Mouse (Mus musculus): ENCODE results near the gene Gria1. TPM values are rescaled to one million over a fixed set of nuclear protein-coding genes. Genes with fewer than 3 reads are reported as not detected.

Gene Gria1
- polyA plus RNA-seq, 1 experiment from 2014 or later: 21.3 TPM

DNA sequence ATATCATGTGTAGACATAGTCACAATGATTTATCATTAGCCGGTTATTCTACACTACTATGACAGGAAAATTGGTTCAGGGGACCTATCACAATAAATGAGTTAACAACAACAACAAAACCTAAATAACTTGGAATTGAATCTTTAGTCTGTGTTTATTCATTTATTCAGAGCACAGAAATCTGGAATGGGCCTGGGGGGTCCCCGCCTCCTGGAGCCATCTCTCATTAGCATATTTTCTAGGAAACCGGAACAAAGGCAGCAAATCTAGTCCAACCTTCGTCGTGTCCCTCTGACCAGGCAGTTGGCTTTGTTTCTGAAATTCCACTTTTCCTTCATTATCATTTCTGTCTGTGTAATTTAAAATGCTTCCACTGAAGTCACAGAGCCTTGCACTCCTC, 132.5 kb downstream of the Gria1 start:
- Histone ChIP-seq H3K36me3 (no peaks in the 10 kb centered on the region), H3K4me2 (replicated peaks) (no peak overlapping the region), H3K27ac (no peak overlapping the region), H3K4me3 (replicated peaks) (no peak overlapping the region), H3K9ac (replicated peaks) (no peak overlapping the region), H3K27me3 (no peaks in the 10 kb centered on the region), H3K9me3 (no peaks in the 10 kb centered on the region), H3K4me1 (replicated peaks) (peaks cover 17% of the 10 kb centered on the region)
- ATAC-seq: no peak
- WGBS: 61% methylated on average over 5 of the region's 5 CpGs

DNA sequence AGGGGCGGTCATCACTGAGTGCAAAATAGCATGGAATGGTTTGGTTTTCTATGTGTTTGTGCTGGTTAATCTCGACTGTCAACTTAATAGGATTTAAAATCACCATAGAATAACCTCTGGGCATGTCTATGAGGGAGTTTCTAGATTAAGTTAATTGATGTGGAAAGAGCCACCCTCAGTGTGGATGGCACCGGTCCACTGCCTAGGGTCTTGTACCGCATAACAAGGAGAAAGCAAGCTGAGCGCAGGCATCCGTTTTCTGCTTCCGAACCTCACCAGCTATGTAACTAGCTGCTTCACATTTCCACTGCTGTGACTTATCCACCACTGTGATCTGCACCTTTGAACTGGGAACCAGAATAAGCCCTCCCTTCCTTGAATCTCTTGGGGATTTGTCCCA, 134.0 kb downstream of the Gria1 start:
- H3K27ac ChIP-seq: no peak overlapping the region
- no peak overlapping the region for H3K4me2 ChIP-seq (replicated peaks)
- ATAC-seq: no peak; the same call in 1 of the 2 replicates
- peaks cover 11% of the 10 kb centered on the region for H3K4me1 ChIP-seq (replicated peaks)
- no peak overlapping the region for H3K9ac ChIP-seq (replicated peaks)
- no peaks in the 10 kb centered on the region for H3K36me3 ChIP-seq
- no peaks in the 10 kb centered on the region for H3K27me3 ChIP-seq
- H3K4me3 ChIP-seq (replicated peaks): no peak overlapping the region
- WGBS: 38% methylated on average over 7 of the region's 7 CpGs
- H3K9me3 ChIP-seq: no peaks in the 10 kb centered on the region

DNA sequence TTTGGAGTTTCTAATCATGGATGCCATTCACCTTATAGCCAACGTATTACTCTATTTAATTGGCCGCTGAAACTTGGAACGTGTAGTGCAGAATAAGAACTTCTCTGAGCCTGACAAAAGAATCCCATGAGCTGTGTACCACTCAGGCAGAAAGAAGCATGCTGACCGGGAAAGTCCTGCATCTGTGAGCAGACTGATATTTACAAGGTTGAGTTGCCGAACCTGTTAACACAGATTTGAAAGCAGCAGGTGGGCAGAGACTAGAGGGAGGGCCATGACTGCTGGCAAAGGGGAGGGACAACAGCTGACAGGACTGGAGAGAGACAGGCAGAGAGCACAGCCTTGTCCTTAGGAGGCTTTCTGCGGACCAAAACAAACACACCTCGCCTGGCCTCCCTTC, 134.5 kb downstream of the Gria1 start:
- no peak overlapping the region for H3K27ac ChIP-seq
- no peak for ATAC-seq

DNA sequence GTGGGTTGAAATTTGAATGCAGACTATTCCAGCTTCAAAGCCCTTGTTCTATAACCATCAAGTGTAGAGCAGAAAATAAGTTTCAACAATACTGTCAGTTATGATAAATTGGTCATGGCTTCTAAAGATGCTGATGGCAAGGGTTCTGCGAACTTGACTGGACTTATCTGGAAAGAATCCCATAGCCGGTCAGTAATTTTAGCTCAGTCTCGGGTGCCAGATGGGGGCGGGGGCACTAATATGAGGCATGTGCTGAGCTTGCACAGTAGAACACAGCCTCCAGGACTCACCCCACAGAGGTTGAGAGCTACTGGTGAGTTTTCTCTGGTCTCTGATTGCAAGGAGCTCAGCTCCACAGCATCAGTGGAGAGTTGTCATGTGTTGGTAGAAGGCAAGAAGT, 140.5 kb downstream of the Gria1 start:
- H3K9ac ChIP-seq (replicated peaks): no peak overlapping the region
- peaks cover 17% of the 10 kb centered on the region for H3K4me1 ChIP-seq (replicated peaks)
- H3K9me3 ChIP-seq: no peaks in the 10 kb centered on the region
- ATAC-seq: no peak
- H3K4me2 ChIP-seq (replicated peaks): no peak overlapping the region
- no peak overlapping the region for H3K27ac ChIP-seq
- no peaks in the 10 kb centered on the region for H3K36me3 ChIP-seq
- no peak overlapping the region for H3K4me3 ChIP-seq (replicated peaks)
- no peaks in the 10 kb centered on the region for H3K27me3 ChIP-seq
- 93% methylated on average over 4 of the region's 4 CpGs for WGBS

More for the DNA sequence above, 134.5 kb downstream of the Gria1 start:
- Histone ChIP-seq H3K9me3 (no peaks in the 10 kb centered on the region), H3K4me1 (replicated peaks) (peaks cover 8% of the 10 kb centered on the region), H3K4me3 (replicated peaks) (no peak overlapping the region), H3K27me3 (no peaks in the 10 kb centered on the region), H3K9ac (replicated peaks) (no peak overlapping the region), H3K4me2 (replicated peaks) (no peak overlapping the region), H3K36me3 (no peaks in the 10 kb centered on the region)
- 44% methylated on average over 7 of the region's 7 CpGs for WGBS

DNA sequence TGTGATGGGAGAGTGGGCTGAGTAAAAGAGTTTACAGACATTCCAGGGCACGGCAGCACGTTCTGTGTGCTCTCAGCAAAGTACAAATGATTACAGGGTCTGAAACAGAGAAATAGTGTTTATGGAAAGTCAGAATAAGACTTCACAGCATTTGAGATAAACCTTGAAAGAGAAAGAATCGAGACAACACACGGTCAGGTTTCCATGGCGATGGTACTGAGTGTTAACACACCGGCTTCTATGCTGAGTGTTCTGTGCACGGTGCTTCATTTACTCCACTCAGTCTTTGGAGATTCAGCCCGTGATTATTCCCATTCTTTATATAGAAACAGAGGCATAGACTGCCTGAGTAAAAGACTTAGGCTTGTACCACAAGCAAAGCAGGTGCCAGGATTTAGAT, 143.8 kb downstream of the Gria1 start:
- Histone ChIP-seq H3K27ac (no peak overlapping the region), H3K4me3 (replicated peaks) (no peak overlapping the region), H3K9ac (replicated peaks) (no peak overlapping the region), H3K27me3 (no peaks in the 10 kb centered on the region), H3K4me1 (replicated peaks) (peaks cover 17% of the 10 kb centered on the region), H3K9me3 (no peaks in the 10 kb centered on the region), H3K36me3 (no peaks in the 10 kb centered on the region), H3K4me2 (replicated peaks) (no peak overlapping the region)
- no peak for ATAC-seq
- 28% methylated on average over 8 of the region's 8 CpGs for WGBS

DNA sequence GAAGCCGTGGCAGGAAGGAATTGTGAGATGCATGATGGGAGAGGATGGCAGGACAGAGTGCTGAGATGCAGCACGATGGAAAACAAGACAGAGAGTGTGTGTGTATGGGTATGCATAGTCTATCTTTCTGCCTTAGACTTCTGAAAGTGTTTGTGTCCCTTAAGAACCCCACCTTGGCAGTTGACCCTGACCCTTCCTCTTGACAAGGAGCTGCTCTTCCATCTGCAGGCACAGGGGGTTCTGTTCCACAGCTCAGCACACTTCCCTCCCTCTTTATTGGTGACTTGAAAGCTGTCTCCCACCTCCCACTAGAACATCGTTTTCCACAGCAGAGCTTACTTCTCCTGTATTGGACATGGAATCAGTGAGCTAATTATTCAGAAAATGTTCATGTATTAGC, 148.2 kb downstream of the Gria1 start:
- H3K9me3 ChIP-seq: no peaks in the 10 kb centered on the region
- no peak overlapping the region for H3K4me3 ChIP-seq (replicated peaks)
- 75% methylated on average over 3 of the region's 3 CpGs for WGBS
- H3K9ac ChIP-seq (replicated peaks): no peak overlapping the region
- no peaks in the 10 kb centered on the region for H3K27me3 ChIP-seq
- no peak overlapping the region for H3K27ac ChIP-seq
- H3K4me2 ChIP-seq (replicated peaks): no peak overlapping the region
- no peak for ATAC-seq
- peaks cover 13% of the 10 kb centered on the region for H3K4me1 ChIP-seq (replicated peaks)
- no peaks in the 10 kb centered on the region for H3K36me3 ChIP-seq

DNA sequence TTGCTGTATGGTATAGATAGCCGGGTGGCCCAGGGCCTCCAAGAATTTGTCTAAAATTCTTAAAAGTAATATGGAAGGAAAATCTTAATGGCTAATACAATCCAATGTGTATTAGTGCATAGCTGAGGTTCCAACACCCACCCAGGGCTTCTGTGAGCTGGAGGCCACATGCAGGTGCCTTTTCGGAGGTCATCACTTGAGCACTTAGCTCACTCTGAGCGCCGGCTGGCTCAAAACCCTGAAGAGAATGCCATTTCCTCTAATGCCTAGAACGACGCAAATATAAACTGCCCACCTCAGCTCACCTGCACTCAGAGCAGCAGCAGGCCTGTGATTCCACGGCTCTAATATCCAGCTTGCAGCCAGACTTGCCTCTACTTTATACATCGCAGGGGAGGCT, 148.9 kb downstream of the Gria1 start:
- WGBS: 92% methylated on average over 8 of the region's 8 CpGs
- no peak overlapping the region for H3K4me3 ChIP-seq (replicated peaks)
- no peak overlapping the region for H3K4me2 ChIP-seq (replicated peaks)
- no peak overlapping the region for H3K27ac ChIP-seq
- H3K4me1 ChIP-seq (replicated peaks): peaks cover 6% of the 10 kb centered on the region; the same call in 1 of the 2 replicates
- no peaks in the 10 kb centered on the region for H3K9me3 ChIP-seq
- no peaks in the 10 kb centered on the region for H3K36me3 ChIP-seq
- H3K9ac ChIP-seq (replicated peaks): no peak overlapping the region
- no peak for ATAC-seq
- H3K27me3 ChIP-seq: no peaks in the 10 kb centered on the region

DNA sequence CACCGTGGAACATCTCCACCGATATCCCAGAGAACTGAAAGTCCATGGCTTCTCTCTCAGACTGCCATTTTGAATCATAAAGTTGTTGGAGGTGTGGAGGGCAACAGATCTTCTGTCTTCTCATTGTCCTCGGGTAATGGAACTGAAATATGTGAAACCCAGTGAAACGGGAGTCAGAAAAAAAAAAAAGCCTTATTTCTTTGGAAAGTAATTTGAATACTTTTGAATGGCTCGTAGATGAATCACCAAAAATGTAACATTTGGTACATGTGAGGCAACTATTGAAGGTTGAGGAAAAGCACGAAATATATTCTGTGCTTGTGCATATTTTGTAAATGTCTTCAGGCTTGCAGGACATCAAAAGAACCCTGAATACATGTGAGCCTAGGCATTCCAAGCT, 151.7 kb downstream of the Gria1 start:
- Histone ChIP-seq H3K27ac (no peak overlapping the region), H3K36me3 (no peaks in the 10 kb centered on the region), H3K9ac (replicated peaks) (no peak overlapping the region), H3K9me3 (no peaks in the 10 kb centered on the region), H3K4me3 (replicated peaks) (no peak overlapping the region), H3K27me3 (no peaks in the 10 kb centered on the region), H3K4me1 (replicated peaks) (no peaks in the 10 kb centered on the region), H3K4me2 (replicated peaks) (no peak overlapping the region)
- 92% methylated on average over 6 of the region's 6 CpGs for WGBS
- ATAC-seq: no peak

DNA sequence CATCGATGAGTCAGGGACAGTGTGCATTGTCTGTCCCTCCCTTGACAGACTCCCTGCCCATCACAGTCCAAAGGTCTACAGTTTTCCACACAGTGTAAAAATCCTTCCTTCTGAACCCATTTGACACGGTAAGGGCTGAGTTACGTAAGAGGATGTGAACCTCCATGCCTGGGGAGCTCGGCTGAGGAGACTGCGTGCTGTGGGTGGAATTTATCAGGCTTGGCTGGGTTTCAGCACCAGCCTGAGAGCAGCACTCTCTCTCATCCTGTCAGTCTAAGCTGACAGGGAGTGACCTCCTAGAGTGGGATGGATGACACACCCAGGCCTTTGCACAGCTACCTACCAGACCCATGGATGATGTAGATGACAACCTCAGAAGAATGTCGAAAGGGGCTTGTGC, 158.9 kb downstream of the Gria1 start:
- no peaks in the 10 kb centered on the region for H3K36me3 ChIP-seq
- no peaks in the 10 kb centered on the region for H3K27me3 ChIP-seq
- WGBS: 80% methylated on average over 6 of the region's 6 CpGs
- no peak overlapping the region for H3K27ac ChIP-seq
- H3K9me3 ChIP-seq: no peaks in the 10 kb centered on the region
- no peak for ATAC-seq
- H3K4me1 ChIP-seq (replicated peaks): no peaks in the 10 kb centered on the region
- H3K4me2 ChIP-seq (replicated peaks): no peak overlapping the region
- H3K4me3 ChIP-seq (replicated peaks): no peak overlapping the region
- H3K9ac ChIP-seq (replicated peaks): no peak overlapping the region

DNA sequence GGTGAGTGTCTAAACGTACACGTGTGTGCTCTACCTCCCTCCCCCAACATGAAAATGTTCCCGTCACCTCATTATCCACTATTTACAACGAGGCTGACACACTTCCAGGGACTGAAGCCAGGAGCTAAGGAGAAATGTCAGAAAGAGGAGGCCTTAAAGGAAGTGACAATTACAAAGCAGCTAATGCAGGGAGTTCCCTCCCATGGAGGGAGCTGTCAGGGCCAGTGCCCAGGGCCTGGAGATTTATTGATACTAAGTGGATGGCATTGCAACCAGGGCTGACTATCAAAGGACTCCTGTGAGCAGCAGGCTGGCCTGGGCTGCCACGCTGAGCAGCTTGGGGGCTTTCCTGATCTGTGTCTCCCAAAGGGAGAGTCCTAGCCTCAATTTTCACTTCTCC, 163.0 kb downstream of the Gria1 start:
- Histone ChIP-seq H3K4me3 (replicated peaks) (no peak overlapping the region), H3K36me3 (no peaks in the 10 kb centered on the region), H3K4me2 (replicated peaks) (no peak overlapping the region), H3K27ac (no peak overlapping the region), H3K9ac (replicated peaks) (no peak overlapping the region), H3K4me1 (replicated peaks) (no peaks in the 10 kb centered on the region), H3K9me3 (no peaks in the 10 kb centered on the region), H3K27me3 (no peaks in the 10 kb centered on the region)
- ATAC-seq: no peak
- 67% methylated on average over 5 of the region's 5 CpGs for WGBS

DNA sequence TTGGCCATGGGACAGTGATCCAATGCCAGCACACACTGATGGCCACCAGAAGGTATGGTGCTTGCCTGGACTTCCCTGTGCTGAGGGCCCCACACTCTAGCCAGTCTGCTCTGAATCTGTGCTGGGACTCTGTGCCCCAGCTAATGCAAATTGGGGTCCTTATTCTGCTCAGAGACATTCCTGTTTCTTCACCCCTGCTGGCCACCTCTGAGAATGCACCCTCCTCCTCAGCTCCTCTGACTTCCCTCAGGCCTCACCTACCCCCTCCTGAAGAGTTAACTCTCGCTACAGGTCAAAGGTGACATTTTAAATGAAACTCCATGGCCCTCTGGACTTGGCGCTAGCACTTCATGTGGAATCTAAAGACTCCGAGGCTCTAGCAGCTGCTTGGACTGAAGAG, 165.4 kb downstream of the Gria1 start:
- Histone ChIP-seq H3K27ac (no peak overlapping the region), H3K36me3 (no peaks in the 10 kb centered on the region), H3K4me2 (replicated peaks) (no peak overlapping the region), H3K27me3 (no peaks in the 10 kb centered on the region), H3K9me3 (no peaks in the 10 kb centered on the region), H3K4me1 (replicated peaks) (no peaks in the 10 kb centered on the region), H3K9ac (replicated peaks) (no peak overlapping the region), H3K4me3 (replicated peaks) (no peak overlapping the region)
- ATAC-seq: no peak
- 34% methylated on average over 3 of the region's 3 CpGs for WGBS

DNA sequence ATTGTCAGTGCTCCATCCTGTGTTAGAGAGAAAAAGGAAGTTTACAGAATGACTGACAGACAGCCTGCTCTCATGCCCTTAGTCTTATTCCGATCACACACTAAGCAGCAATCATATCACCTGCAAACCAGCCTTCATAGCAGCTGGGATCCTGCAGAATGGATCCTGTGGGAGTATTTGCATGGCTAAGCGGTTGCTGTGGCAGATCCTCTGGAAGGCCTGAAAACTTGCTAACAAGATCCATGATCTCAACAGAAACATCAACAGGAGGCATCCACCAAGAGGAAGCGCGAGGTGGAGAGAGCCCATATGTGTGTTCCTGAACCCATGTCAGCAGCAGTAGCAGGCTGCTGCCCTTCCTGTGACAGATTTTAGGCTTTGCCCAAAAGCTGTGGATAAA, 173.0 kb downstream of the Gria1 start:
- Histone ChIP-seq H3K27ac (no peak overlapping the region), H3K4me1 (replicated peaks) (no peaks in the 10 kb centered on the region), H3K9me3 (no peaks in the 10 kb centered on the region), H3K27me3 (no peaks in the 10 kb centered on the region), H3K9ac (replicated peaks) (no peak overlapping the region), H3K4me2 (replicated peaks) (no peak overlapping the region), H3K36me3 (no peaks in the 10 kb centered on the region), H3K4me3 (replicated peaks) (no peak overlapping the region)
- no peak for ATAC-seq
- WGBS: 94% methylated on average over 4 of the region's 4 CpGs

DNA sequence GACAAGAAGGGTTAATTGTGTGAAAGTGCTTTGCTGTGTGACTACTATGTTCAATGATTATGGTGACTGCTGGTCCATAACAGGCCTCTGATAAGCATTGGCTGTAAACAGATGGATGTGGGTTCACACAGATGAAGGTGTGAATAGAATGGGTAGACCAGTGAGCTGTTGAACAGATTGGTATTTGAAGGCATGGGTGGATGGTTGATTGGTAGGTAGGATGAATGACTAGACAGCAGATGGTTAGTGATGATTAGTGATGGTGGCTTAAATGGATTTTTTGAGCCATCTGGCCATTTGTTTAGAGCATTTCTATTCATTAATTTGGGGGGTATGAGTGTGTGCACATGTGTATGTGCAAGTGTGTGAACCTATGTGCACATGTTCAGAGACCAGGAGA, 173.9 kb downstream of the Gria1 start:
- H3K27ac ChIP-seq: no peak overlapping the region
- no peaks in the 10 kb centered on the region for H3K27me3 ChIP-seq
- no peak overlapping the region for H3K4me2 ChIP-seq (replicated peaks)
- no peaks in the 10 kb centered on the region for H3K36me3 ChIP-seq
- H3K4me1 ChIP-seq (replicated peaks): no peaks in the 10 kb centered on the region
- no peak overlapping the region for H3K9ac ChIP-seq (replicated peaks)
- ATAC-seq: no peak
- no peaks in the 10 kb centered on the region for H3K9me3 ChIP-seq
- H3K4me3 ChIP-seq (replicated peaks): no peak overlapping the region

All from midbrain, embryonic 13.5 days (tissue).